Mouse (Mus musculus): ENCODE results near the gene Bysl.

Gene Bysl

DNA sequence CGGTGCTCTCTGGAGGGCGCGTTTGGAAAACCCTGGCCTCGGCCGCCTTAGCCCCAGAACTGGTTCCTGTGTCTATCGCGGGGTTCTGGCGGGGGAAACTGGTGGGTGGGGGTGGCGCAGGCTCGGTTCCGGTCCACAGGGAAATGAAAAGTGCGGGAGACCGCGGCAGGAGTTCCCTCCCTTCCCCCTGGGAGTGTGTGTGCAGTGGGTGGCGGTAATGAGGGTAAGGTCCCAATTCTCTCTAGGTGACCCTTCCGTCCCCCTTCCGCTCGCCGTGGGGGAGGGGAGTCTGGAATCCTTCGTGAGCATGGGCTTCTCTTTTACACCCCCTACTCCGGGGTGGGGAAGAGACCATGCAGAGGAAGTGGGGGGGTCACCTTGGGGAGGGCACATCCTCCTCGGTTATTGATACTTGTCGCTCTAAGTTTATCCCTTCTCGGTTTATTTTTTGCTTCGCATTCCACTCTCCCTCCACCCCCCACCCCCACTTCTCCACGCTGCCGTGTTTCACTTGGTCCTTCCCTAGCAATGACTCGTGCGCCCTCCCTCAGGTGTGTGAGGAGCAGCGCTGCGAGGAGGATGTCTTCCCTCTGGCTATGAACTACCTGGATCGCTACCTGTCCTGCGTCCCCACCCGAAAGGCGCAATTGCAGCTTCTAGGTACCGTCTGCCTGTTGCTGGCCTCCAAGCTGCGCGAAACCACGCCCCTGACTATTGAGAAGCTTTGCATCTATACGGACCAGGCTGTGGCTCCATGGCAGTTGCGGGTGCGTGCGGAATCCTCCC lies 16.9 kb downstream of the Bysl start:
- DNase-seq (ENCODE audit: low read depth, low spot score): no peak

DNA sequence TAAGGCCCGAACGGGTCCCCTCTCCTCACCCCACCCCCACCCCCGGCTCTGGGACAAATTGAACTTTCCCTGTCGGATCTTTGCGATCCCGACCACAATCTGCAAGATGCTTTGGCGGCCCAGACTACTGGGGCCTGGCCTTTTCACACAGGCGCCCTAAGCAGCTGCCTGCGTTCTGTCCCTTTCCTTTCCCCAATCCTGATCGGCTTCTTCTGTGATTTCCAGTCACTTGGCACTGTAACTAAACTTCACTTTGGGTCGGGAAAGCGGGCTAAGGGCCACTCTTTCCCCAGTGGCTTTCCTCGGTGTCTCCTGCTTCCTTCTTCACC lies 17.5 kb downstream of the Bysl start:
- DNase-seq (ENCODE audit: low read depth, low spot score): no peak

DNA sequence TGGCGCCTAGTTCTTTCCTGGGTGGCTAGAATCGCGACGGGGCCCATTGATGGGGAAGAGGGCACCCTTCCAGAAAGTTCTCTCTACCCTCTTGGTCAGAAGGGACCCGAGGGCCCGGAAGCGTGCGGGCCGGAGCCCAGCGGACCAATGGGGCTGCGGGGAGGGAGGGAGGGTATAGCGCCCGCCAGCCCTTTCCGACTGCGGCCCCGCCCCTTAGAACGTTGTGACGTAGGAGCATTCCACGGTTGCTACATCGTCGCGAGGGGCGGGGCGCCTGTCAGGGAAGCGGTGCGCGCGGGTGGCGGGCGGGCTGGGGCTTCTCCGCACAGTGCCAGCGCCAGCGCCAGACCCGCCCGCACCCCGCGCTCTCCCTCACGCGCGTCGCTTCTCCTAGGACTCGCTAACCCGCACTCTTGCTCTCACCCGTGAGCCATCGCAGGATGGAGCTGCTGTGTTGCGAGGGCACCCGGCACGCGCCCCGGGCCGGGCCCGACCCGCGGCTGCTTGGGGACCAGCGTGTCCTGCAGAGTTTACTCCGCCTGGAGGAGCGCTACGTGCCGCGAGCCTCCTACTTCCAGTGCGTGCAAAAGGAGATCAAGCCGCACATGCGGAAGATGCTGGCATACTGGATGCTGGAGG lies 18.0 kb downstream of the Bysl start:
- peak; percentile 74 for DNase-seq (ENCODE audit: low read depth, low spot score)

DNA sequence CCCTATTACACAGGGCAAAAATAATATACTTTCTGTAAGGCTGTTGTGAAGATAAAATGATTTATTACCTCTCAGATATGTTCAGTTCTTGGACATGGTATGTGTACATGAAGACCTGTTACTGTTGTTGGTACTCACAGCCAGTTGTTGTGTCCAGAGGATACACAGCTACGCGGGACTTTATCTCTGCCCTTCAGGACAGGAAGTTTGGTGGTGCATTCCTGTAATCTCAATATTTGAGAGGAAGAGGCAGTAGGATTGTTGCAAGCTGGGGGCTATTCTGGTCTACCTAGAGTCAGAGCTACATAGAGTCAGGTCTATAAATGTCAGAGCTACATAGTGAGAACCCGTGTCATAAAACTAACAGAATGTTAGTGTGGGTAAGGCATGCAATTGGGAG lies 20.2 kb downstream of the Bysl start:
- no peak for DNase-seq (ENCODE audit: low read depth, low spot score)

DNA sequence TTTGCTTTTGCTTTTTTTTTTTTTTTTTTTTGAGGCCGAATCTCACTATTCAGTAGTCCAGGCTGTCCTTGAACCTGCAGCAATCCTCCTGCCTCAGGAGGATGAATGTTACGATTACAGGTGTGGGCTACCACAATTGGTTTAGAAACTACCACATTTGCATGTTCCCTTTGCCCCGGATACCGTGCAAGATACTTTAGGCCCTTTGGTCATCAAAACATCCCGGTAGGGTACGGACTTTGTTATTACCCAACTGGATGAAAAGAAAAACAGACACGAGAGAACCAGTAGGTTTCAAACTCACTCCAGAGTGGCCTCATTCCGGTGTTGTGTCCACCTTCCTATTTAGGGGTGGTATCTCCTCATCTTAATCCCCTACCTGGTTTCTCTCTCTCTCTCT lies 22.8 kb downstream of the Bysl start:
- no peak for DNase-seq (ENCODE audit: low read depth, low spot score)

DNA sequence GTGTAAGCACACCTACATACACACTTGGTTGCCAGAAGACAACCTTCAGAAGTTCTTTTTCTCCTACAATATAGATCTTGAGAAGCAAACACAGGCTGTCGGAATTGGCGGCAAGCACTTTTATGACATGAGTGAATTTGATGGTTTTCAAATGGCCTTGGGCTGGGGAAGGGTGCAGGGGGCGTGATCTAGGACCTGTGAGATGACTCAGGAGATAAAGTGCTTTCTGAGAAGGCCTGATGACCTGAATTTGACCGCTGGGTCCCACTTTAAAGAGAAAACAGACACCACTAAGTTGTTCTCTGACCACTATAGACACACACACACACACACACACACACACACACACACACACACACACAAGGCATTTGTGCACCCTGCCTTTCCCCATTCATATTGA lies 30.3 kb downstream of the Bysl start:
- no peak for DNase-seq (ENCODE audit: low read depth, low spot score)

DNA sequence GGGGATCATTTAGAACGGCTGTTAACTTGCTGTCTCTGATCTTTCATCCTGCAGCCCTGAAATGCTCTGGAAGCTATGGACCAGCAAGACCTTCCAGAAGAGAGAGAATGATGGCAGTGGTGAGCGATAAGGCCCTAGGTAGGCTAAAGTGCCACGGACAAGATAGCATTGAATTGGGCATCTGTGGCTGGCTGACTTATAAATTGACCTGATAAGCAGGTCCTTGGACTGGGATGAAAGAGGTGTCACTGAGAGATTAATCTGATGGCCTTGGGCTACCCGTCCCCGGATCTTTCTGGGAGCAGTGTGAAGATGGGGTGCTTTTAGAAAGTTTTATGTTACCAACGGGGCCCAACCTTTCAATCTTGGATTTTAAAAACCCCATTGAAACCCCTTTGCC lies 32.6 kb downstream of the Bysl start:
- no peak for DNase-seq (ENCODE audit: low read depth, low spot score)

DNA sequence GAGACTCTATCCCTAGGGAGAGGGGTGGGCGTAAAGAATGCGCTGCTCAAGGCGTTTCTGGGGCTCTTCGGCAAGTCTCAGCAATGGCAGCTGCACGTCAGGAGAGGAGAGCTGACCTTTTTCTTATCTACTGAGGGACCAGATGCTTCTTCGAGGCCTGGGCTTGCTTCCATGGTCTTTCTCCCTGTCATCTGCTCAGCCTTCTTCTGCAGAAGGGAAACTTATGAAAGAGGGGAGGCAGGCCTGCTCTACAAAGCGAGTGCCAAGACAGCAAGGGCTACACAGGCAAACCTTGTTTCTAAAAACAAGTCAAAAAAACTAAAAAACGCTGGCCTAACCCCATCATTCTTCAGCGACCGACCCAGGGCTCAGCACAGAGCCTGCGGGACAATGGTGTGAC lies 36.5 kb downstream of the Bysl start:
- no peak for DNase-seq (ENCODE audit: low read depth, low spot score)

DNA sequence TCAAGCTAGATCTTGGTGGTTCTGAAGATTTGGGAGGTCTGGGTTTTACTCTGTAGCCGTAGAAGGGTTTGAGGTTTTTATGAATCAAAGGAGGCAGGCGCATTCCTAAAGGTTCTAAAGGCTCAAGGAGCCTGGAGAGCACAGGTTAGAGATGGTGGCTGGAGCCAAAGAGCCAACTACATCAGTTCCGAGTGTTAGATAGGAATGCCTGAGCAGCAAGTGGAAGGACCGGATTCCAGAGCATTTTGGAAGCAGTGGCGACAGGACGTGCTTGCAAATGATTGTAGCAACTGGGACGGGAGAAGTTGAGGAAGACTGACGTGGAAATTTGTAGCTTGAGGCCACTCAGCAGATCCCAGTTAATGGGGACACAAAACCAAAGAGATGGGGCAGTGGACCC lies 37.3 kb downstream of the Bysl start:
- no peak for DNase-seq (ENCODE audit: low read depth, low spot score)

DNA sequence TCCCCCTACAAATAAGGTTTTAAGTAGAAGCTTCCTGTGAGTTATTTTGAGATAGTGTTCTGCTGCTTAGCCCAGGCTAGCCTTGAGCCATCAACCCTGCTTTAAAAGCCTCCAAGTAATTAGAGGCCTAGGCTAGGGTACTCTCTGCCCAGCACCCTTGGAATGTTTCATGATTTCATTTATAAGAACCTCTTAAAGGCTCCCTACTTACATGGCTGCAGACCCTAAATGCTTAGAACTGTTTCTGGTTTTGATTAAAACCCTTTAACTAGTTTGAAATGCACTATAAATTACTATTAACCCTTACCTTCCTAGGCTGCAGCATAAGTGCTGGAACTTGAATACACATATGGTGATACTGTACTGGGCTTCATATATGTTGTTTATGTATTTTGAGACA lies 38.9 kb downstream of the Bysl start:
- no peak for DNase-seq (ENCODE audit: low read depth, low spot score)

DNA sequence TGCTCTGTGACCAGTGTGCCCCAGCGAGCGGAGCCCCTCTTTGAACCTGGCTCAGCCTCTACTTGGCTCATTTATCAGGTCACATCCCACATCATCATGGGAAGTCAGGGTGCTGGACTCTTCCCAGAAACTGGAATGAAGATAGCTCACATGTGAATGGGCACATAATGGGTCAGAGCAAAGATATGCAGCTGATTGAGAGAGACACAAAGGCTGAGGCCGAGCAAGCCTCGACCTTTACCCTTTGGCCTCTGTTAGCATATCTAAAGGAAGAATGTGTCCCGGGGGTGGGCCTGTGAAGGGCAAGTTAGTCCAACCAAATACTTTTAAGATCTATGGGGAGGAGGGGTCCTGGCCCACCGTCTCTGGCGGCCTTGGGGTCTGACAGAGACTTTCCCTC lies 39.7 kb downstream of the Bysl start:
- no peak for DNase-seq (ENCODE audit: low read depth, low spot score)

DNA sequence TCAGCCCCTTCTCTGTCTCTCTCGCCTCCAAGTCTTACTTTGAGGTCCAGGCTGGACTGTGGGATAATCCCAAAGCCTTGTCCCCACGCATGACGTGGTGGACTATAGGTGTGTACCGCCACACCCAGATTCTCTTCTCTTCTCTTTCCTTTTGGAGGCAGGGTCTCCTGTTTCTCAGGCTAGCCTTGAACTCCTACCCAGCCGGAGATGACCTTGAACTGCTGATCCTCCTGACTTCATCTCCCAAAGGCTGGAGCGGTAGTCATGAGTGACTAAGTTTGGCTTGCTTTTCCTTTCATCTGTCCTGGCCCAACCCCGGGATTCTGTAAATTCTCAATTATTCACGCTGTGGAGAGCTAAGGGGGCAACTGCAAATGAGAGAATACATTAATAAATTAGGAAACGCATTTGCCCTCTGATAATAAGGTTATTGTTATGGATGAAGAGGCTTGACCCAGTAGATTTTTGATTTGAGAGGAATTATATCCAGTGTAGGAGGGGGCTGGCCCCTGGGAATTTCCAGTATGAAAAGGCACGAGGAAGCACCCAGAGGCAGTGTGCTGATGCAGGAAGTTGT lies 42.3 kb downstream of the Bysl start:
- no peak for DNase-seq (ENCODE audit: low read depth, low spot score)

DNA sequence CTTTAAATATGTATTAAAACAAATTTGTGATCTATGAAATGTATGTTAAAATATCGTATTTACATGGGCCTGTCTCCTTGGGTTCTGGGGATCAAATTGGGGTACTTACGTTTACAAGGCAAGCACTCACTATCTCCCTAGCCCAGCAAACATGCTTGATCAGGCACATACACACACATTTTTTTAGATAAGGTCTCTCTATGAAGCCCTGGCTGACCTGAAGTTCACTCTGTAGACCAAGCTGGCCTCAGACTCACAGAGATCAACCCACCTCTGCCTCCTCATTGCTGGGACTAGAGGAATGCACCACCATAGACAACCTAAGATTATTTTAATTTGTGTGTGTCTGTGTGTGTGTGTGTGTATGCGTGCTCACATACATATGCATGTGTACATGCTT lies 42.9 kb downstream of the Bysl start:
- DNase-seq (ENCODE audit: low read depth, low spot score): no peak

DNA sequence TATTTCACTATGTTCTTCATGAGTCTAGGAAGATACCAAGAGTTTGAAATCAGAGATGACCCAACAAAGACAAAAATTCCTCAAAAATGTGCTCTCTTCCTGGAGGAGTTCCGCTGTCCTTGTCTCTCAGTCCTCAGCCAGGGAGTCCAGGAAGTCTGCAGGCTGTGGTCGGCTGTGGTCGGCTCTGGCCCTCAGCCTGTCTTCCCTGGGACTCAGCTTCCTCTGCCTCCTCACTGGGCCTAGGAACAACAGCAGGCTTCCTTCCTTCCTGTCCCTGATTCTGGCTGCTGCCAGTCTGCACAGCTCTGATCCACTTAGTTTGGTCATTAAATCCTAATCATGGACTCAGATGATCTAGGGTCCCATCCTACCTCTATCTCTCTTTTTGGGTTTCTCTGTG lies 44.0 kb downstream of the Bysl start:
- DNase-seq (ENCODE audit: low read depth, low spot score): no peak

DNA sequence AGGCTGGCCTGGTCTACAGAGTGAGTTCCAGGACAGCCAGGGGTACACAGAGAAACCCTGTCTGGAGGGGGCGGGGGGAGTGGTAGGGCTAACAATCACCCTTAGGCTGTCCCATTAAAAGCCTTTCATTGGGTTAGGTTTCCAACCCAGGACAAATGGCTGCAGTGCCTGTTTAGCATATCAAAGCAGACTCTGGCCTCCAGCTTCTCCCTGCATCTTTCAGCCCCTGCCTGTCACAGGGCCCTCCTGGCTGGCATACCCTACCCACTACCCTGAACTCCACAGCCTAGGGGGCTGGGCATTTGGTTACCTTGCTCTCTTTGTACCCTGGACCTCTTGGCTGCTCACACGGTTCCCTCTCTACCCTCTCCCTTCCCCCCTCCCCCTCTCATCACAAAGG lies 45.2 kb downstream of the Bysl start:
- no peak for DNase-seq (ENCODE audit: low read depth, low spot score)

DNA sequence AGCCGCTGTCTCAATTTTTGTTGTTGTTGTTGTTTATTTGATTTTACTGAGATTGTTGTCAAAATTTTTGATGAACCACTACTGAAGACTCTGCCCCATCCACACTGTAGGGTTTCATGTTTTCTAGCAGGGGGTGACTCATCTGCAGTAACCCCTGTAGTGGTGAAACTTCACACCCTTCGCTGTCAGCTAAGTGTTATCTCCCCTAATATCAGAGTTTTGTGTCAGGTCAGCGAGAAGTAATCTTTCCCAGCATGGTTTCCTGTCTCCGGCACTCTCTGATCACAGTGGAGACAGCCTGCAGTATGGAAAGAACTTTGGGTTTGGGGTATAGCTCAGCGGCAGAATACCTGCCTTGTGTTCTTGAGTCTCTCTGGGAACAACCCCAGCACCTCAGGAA lies 46.7 kb downstream of the Bysl start:
- DNase-seq (ENCODE audit: low read depth, low spot score): no peak

DNA sequence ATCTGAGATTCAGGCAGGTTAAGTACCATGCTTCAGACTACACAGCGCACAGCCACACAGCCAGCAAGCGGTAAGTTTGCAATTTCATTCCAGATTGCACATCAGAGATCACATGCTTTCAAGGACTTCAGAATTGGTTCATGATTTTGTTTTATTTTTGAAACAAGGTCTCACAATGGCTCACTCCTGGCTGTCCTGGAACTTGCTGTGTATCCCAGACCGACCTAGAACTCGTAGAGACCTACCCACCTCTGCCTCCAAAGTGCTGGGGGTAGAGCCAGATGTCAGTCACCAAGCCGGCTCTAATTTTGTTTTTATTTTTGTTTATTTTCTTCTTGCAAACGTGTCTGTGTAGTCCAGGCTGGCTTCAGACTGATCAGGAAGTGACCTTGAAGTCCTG lies 48.4 kb downstream of the Bysl start:
- no peak for DNase-seq (ENCODE audit: low read depth, low spot score)

DNA sequence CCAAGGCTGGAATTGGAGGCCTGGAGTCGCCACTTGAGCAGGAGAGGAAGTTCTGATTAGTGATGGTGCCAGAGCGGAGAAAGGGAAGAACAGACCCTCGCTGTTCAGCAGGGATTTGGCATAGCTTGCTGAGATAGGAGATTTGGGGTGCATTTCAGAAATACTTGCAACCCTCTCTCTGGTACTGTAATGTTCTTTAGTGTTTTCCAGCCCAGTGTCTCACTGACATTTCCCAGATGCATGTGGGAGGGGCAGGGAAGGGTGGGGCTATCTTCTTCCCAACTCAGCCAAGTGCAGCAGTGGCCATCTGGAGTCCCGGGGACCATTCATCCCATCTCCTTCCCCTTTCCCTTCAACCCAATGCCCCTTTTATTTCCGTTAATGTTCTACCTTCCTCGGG lies 51.6 kb downstream of the Bysl start:
- DNase-seq (ENCODE audit: low read depth, low spot score): no peak

DNA sequence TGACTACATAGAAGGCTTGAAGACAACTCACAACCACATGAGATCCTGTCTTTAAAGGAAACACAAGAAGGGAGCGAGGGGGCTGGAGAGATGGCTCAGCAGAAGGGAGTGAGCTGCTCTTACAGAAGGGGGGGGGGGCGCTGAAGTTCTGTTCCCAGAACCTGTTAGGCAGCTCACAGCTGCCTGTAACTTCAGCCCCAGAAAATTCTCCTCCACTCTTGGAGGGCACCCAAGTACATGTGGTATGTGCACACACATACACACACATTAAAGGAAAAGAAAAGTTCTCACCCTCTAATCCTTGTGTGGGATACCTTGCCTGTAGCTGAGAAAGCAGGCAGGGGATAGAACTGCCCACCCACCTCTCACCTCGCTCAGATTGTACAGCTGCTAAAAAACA lies 54.1 kb downstream of the Bysl start:
- no peak for DNase-seq (ENCODE audit: low read depth, low spot score)

DNA sequence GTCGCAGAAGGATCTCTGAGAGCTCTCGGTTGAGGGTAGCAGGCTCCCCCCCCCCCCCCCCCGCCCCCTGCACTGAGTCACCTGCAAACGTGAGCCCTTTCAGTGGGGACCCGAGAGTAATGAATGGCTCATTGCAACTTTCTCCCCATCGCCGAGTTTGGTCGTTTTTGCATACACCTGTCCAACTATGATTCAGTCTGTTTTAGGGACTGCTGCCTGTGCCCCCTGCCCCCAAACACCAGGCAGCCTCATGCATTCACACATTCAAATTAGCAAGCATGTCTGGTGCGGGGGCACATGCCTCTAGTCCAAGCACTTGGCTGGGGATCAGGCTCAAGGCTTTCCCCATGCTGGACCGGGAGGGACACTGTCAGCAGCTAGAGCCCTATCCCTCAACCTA lies 56.7 kb downstream of the Bysl start:
- DNase-seq (ENCODE audit: low read depth, low spot score): no peak

DNA sequence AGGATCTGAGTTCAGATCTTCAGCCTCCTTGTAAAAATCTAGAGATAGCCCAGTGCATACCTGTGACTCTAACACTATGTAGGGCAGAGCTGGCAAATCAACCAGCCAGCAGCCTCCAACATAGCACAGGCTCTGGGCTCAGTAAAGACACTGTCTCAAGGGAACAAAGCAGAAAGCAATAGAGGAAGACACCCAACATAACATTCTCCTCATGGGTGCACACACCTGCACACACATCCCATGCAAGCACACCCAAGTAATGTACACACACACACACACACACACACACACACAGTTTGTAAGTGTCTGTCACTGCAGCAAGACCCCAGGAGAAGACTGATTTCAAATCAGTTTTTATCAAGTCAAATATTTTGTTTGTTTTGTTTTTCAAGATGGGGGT lies 58.3 kb downstream of the Bysl start:
- no peak for DNase-seq (ENCODE audit: low read depth, low spot score)

DNA sequence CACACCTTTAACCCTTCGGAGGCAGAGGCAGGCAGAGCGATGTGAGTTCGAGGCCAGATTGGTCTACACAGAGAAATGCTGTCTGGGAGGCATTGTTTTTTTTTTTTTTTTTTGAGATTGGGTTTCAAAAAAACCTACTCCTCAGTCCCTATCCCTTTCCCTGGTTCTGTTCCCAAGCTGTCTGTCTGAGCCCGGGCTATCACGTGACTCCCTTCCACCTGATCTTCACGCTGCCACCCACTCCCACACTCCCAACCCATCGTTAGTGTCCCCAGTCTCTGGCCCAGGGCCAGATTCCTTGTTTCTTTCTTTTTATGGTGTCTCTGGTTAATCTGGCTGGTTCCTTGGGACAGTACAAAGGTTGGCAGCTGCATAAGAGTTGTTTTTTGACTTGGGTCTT lies 60.2 kb downstream of the Bysl start:
- DNase-seq (ENCODE audit: low read depth, low spot score): no peak

All from brain, embryonic 18.5 days (tissue).